Mouse (Mus musculus): ENCODE data around the gene Cbx8.

Cbx8 gene

GRCm38 (mm10) chr11:119051426-119051825 is 10.7 kb upstream of the Cbx8 start:
- DNase-seq (ENCODE audit: extremely low read depth, low read depth, low spot score): no peak

- DNase-seq (ENCODE audit: extremely low read depth, low read depth, low spot score): no peak
Measured at GRCm38 (mm10) chr11:119050361-119050760, 9.6 kb upstream of the Cbx8 start.

DNA sequence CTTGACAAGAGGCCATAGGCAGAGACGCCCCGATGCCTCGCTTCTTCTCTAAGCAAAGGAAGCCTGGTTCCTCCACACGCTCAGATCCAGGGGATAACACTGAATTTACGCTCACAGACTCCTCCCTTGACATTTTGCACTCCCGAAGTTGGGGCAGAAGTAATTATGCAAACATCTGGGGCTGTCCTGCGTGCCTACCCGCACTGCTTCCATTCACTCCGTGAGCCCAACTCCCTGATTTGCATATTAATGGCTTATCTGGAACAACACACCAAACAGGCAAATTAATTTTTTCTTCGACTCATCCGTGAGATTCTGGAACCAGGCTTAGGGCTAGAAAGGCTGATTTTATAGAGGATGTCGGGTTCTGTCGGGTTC is 7.4 kb upstream of the Cbx8 start:
- DNase-seq (ENCODE audit: extremely low read depth, low read depth, low spot score): no peak

GRCm38 (mm10) chr11:119047261-119048132 is 6.7 kb upstream of the Cbx8 start:
- DNase-seq (ENCODE audit: extremely low read depth, low read depth, low spot score): no peak

DNA sequence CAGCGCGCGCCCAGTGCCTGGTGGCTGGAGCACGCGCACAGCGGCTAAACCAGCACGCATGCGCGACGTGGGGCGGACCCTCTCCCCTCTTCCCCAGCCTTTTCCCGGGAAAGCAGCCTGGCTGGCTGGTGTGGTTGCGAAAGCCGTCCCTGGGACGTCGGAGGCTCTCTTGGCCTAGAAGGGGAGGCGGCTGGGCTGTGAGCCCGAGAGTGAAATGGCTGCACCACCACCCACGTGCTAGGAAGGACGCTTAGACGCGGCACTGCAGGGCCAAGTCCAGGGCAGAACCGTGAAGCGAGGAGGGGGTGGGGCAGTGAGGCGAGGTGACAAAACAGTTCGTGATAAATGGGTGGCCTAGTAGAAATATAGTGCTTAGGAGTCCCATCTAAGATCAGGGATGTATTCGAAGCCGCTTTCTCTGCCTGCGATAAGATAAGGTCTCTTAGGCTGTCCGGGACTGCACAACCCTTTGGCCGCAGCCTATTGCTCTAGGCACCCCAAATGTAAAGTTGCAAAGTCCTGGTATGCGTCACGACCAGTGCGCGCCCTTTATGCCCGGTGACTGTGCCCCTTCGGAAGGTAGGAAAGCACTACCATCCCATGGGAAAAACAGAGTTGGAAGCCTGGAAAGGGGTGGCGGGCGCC is 6.0 kb upstream of the Cbx8 start:
- DNase-seq (ENCODE audit: extremely low read depth, low read depth, low spot score): no peak

DNA sequence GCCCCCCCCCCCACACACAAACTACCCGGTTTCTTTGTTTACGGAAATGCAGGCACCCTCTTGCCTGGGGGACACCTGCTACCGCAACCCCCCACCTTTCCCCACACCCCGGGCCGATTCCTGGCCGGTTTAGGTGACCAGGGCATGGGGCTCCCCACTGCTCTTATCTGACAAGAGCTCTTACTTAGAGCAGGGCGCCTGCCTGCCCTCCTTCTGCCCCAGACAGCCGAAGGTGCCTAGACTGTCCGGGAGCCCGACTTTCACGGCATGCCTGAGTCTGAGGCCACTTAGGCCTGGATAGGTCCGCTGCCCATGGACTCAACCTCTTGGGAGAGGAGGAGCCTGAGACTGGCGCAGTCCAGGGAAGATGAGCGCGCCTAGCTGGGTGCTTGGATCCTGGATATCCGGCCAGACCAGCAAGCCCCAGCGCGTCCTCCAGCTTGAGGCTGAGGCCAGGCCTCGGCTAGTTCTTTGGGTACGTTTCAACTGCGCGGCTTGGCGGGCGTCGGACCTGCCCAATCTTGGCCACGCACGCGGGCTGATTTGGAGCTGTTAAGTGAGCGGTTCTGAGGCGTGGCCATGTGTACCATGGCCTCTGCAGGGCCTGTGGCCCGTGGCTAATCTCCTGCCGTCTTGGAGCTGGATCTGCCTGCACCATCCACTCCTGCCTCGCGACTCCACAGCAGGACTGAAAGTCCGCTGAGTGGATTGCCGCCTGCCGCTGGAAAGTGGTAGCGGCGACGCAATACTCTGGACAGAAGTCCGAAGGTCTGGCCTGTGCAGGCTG is 4.0 kb upstream of the Cbx8 start:
- DNase-seq (ENCODE audit: extremely low read depth, low read depth, low spot score): no peak

DNA sequence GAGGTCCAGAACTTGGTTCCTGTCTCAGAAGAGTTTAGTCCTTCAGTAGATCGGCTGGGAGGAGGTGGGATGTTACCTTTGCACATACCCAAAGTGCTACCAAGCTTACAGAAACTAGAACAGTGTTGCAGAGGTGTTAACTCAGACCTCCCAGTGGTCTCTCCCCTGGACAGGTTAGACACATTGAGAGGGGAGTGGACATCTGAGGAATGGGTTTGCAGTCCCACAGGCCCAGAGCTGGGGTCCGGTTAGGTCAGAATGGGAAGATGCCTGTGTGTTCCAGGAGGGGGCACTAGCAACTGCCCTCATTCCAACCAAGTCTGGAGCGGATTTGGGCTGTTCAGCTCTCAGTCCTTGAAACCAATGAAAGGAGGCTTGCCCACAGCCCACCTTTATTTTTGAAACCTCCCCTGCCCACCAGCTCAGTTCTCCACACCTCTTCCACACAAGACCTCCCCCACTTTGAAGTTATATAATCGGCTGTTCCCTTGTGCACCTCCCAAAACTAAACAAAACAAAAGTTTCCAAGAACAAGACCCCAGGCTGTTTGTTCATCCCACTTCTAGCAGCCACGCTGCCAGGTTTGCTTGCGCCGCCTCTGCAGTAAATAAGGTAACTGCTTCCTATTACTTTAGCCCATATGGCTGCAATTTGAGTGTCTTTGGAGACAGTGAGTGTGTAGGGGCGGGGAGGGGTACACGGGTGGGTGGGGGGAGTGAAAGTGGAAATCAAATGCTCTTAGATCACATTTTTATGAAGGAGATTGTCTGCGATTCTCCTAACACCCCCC is 3.2 kb upstream of the Cbx8 start:
- no peak for DNase-seq (ENCODE audit: extremely low read depth, low read depth, low spot score)

- DNase-seq (ENCODE audit: extremely low read depth, low read depth, low spot score): no peak
Measured at GRCm38 (mm10) chr11:119043273-119043540, 2.4 kb upstream of the Cbx8 start.

DNA sequence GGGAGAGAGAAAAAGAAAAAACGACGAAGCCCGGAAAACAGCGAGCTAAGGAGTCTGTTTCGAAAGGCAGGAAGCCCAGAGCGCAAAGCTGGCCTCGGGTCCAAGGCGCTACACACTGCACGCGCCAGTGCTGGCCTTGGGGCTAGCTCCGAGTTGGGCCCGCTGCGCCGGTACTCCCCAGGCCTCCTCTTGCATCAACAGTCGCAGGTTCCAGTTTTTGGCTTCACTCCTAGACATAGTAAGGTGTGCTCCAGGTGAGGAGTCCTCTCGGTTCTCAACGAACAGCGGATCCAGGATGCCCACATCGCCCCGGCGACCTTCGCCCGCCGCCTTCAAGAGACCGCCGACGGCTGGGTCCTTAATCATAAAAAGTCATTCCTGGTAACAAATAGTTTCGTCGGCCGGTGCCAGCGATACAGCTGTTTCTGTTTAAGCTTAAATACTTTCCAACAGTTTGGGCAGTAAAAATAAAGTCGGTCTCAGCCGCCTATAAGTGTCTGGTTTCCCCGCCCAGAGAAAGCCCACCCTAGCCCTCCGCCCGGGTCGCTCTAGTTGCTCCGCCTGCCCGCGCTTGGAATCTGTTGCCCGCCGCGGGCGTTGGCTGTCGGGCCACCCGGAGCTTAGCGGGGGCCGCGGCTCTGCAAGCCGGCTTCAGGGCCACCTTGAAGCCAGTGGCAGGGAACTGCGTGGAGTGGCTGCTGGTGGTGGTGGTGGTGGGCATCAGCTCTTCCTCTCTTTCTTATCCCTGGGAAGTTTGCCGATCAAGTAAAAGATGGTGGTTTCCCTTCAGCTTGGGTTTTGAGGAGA is 1.9 kb upstream of the Cbx8 start:
- DNase-seq (ENCODE audit: extremely low read depth, low read depth, low spot score): no peak

DNA sequence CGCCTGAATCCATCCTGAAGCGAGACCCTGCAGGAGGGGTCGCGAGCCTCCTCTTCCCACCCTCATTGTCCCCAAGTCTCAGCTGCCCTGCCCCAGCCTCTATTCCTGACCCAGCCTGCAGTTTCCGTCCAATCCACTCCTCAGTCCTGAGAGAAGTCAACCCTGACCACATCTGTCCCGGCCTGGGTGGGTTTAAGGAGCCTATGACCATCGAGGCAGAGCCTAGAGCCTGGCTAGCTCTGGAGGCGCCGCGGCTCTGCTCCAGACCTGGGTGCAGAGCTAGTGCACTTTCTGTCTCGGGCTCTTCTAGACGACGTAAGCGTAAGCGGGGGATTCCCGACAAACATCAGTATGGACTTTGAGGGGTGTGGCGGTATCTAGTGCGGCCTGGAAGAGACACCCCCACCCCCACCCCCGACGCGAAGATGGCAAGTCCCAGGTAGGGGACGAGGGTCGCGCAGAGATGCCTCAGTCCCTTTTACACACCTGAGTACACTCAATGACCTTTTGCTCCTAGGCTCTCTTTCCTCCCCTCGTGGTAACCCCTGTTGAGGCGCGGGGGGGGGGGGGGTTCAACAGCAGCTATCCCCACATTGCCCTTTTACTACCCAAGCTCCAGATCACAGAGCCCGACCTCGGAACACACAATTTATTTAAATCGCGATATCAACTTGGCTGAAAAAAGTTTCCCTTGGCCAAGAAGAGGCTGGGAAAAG is 1.1 kb upstream of the Cbx8 start:
- DNase-seq (ENCODE audit: extremely low read depth, low read depth, low spot score): no peak

DNA sequence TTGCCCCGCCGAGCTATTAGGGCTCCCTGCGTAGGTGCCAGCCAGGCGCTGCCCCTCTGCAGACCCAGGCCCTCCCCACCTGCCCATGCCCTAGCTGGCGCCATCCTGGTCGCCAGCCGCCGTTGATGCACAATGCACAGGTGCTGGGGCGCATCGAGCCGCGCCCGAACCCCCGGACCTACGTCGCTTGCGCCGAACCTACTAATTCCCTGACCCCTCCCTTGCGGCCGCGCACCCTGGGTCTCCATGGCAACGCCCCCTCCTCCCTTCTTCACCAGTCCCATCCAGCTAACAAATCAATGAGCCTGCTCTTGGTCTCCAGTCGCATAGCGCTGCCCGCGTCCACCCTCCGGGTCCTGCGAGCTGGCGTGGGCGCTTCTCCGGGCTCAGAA is 552 bp upstream of the Cbx8 start:
- DNase-seq (ENCODE audit: extremely low read depth, low read depth, low spot score): no peak

- no peak for DNase-seq (ENCODE audit: extremely low read depth, low read depth, low spot score)
Measured at GRCm38 (mm10) chr11:119039732-119040512, 847 bp downstream of the Cbx8 start.

DNA sequence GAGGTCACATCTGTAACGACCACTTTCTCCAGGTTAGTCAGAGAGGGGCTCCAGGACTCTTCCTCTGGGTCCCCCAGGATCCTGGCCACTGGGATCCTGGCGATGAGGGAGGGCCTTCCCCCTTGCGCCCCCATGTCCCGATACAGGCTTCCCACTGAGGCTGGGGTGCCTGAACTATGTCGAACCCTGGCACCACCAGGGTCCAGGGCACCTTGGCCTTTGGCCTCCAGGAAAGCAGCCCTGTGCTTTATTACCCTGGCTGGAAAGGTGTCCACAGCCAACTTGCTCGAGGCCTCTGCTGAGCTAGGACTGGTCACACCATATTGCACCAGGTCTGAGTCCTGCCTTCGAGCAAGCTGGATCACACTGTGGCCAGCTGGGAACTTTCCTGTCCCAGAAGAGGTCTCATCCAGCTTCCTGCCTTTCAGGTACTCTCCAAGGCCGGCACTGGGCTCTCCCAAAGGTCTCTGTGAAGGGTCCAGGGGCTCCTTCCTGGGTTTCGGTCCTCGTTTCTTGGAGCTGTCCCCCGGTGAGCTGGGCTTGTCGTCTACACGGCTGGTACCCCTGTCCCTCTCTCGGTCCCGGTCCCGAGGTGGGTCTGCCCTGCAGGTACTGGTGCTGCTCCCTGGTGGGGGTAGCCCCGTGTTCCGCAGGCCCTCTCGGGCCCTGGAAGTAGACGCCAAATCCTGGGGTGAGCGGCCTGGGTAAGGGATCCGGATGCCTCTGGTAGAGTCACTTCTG is 1.9 kb downstream of the Cbx8 start:
- DNase-seq (ENCODE audit: extremely low read depth, low read depth, low spot score): no peak

GRCm38 (mm10) chr11:119037780-119038401 is 2.9 kb downstream of the Cbx8 start:
- DNase-seq (ENCODE audit: extremely low read depth, low read depth, low spot score): no peak

GRCm38 (mm10) chr11:119036934-119037779 is 3.6 kb downstream of the Cbx8 start:
- no peak for DNase-seq (ENCODE audit: extremely low read depth, low read depth, low spot score)

GRCm38 (mm10) chr11:119036447-119036846 is 4.3 kb downstream of the Cbx8 start:
- no peak for DNase-seq (ENCODE audit: extremely low read depth, low read depth, low spot score)

DNA sequence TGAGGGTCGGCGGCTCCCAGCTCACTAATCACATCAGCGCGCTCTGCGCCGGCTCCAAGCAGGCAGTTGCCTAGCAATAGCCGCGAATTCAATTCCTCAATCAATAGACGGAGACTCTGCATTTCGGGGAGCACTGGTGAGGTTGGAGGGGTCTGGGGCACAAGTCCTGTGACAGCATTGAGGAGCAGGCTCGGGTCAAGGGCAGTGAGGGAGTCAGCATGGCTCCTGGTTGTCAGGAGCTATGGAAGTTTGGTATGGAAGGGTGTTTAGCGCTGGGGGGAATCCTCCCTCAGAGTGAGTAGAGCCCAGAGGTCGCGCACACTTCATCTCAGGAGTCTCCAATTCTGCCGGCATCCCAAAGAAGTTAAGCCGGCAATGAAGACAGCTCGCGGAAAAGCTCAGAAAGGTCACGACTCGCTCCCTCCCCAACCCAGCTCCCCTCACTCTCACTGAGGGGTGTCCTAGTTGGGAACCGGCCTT is 5.0 kb downstream of the Cbx8 start:
- no peak for DNase-seq (ENCODE audit: extremely low read depth, low read depth, low spot score)
